ENCODE assay signal across 21 mouse cellular contexts in the genomic region with DNA sequence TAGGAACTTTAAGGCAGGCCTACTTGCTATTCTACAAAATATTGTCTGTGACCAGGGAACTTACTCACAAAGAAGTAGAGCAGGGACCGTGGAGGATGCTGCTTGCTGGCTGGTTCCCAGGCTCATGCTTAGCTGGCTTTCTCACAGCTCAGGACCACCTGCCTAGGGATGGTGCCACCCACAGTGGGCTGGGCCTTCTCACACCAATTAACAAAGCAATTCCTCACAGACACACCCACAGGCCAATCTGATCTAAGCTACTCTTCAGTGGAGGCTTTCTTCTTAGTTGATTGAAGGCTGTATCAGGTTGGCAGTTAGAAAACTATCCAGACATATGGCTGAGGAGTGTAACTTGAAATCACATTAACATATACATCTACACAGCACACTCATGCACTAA. TPM values are rescaled to one million over a fixed set of nuclear protein-coding genes. Genes with fewer than 3 reads are reported as not detected.
"Had no signal": no experiment of that assay in that cellular context is flagged by ENCODE, and none has a peak within 500 bp of the region (broad histone marks: within the 10 kb centered on the region; RNA-seq: fewer than 3 reads in every experiment).

No protein-coding gene starts in this region.

- H3K4me1 ChIP-seq: liver, embryonic 12.5 days; midbrain, embryonic 10.5 days; midbrain, embryonic 12.5 days; stomach, embryonic 15.5 days had no signal

- H3K36me3 ChIP-seq: liver, embryonic 12.5 days; midbrain, embryonic 10.5 days; midbrain, embryonic 12.5 days; neural tube, embryonic 13.5 days; neural tube, embryonic 15.5 days; stomach, embryonic 15.5 days had no signal

- H3K9ac ChIP-seq: liver, embryonic 12.5 days; liver, embryonic 14.5 days; lung, embryonic 14.5 days; midbrain, embryonic 12.5 days; neural tube, embryonic 13.5 days; neural tube, embryonic 15.5 days; stomach, embryonic 15.5 days had no signal

- H3K27me3 ChIP-seq: liver, embryonic 12.5 days; midbrain, embryonic 12.5 days; neural tube, embryonic 13.5 days; neural tube, embryonic 15.5 days; stomach, embryonic 15.5 days had no signal

- ATAC-seq: liver, embryonic 12.5 days; midbrain, embryonic 16.5 days had no signal

- H3K9me3 ChIP-seq: liver, embryonic 12.5 days; midbrain, embryonic 12.5 days; neural tube, embryonic 13.5 days; neural tube, embryonic 15.5 days; stomach, embryonic 15.5 days had no signal

- H3K4me2 ChIP-seq: liver, embryonic 12.5 days; lung, embryonic 14.5 days; midbrain, embryonic 12.5 days; neural tube, embryonic 13.5 days; neural tube, embryonic 15.5 days; stomach, embryonic 15.5 days had no signal

- DNase-seq: lung, adult 18-20 months; lung, embryonic 14.5 days; lung, postnatal 10 days; lung, postnatal 4 days; midbrain, embryonic 14.5 days; retina, postnatal 1 day; right cerebral cortex, adult 18-20 months; right cerebral cortex, postnatal 25 days; right cerebral cortex, postnatal 4 days; thymus, adult 2 months; thymus, postnatal 25 days had no signal

- H3K27ac ChIP-seq: liver, embryonic 12.5 days; liver, embryonic 14.5 days; midbrain, embryonic 10.5 days; midbrain, embryonic 12.5 days; neural tube, embryonic 13.5 days; neural tube, embryonic 15.5 days; stomach, embryonic 15.5 days; stomach, postnatal 0 days had no signal

- H3K4me3 ChIP-seq: liver, embryonic 12.5 days; midbrain, embryonic 10.5 days; midbrain, embryonic 12.5 days; myocyte; neural tube, embryonic 13.5 days; neural tube, embryonic 15.5 days; stomach, embryonic 15.5 days had no signal

RNA-seq across cellular contexts. Expression of a gene that starts 15.7 kb away (rescaled TPM):
- polyA plus RNA-seq: midbrain, embryonic 16.5 days had no signal
